Mouse (Mus musculus) lung, embryonic 16.5 days (tissue): ENCODE data around the gene Cenpv. TPM values are rescaled to one million over a fixed set of nuclear protein-coding genes. Genes with fewer than 3 reads are reported as not detected.

Experiments
- ATAC-seq: fragments of 200-750 bp; cut with Nextera tagmentation; 2 replicates; pipeline ENCODE4 v1.8.0; 2017; ENCODE audit warnings: low read depth, mild to moderate bottlenecking, moderate library complexity
- H3K27ac ChIP-seq: fragments of 300-500 bp; sonication (generic); 2 replicates; pipeline ENCODE4 v1.5.1; 2014; ENCODE audit warnings: mild to moderate bottlenecking, control low read depth, low read length
- H3K27me3 ChIP-seq: fragments of 300-500 bp; sonication (generic); 2 replicates; pipeline ENCODE4 v1.6.1; 2014; ENCODE audit warnings: low read depth, low read length, mixed read lengths; ENCODE audit not compliant: control insufficient read depth, insufficient read depth
- H3K36me3 ChIP-seq: fragments of 300-500 bp; sonication (generic); 2 replicates; pipeline ENCODE4 v1.6.1; 2014; ENCODE audit warnings: low read length; ENCODE audit not compliant: control insufficient read depth, insufficient read depth
- H3K4me1 ChIP-seq: fragments of 300-500 bp; sonication (generic); replicated peaks from 2 replicates; pipeline ENCODE4 v1.6.1; 2014; ENCODE audit warnings: low read length, mixed read lengths; ENCODE audit not compliant: control insufficient read depth, insufficient read depth
- H3K4me2 ChIP-seq: fragments of 300-500 bp; sonication (generic); 2 replicates; pipeline ENCODE4 v1.6.1; 2014; ENCODE audit warnings: low read depth, low read length, control low read depth
- H3K4me3 ChIP-seq: fragments of 300-500 bp; sonication (generic); 2 replicates; pipeline ENCODE4 v1.5.1; 2014; ENCODE audit warnings: mild to moderate bottlenecking, low read length, control low read depth
- H3K9ac ChIP-seq: fragments of 300-500 bp; sonication (generic); 2 replicates; pipeline ENCODE4 v1.6.1; 2014; ENCODE audit warnings: low read length, control low read depth
- H3K9me3 ChIP-seq: fragments of 300-500 bp; sonication (generic); 2 replicates; pipeline ENCODE4 v1.6.1; 2016; ENCODE audit warnings: low read length; ENCODE audit not compliant: control insufficient read depth
- WGBS: fragments of 180-500 bp; shearing (Covaris S2); extraction: QIAGEN DNeasy Blood & Tissue Kit; methylation state at CpG from one replicate; pipeline ENCODE4 v1.1.7; 2014; 5-methylcytosine and 5-hydroxymethylcytosine counted together
- polyA plus RNA-seq: library from polyadenylated mRNA; unstranded; fragments of >200 nt; fragmentation: Nextera tagmentation; extraction: Ambion mirVana; gene quantifications from 2 replicates; pipeline ENCODE4 v1.2.1, GENCODE M21; 2015

The Cenpv gene
- polyA plus RNA-seq, 1 experiment from 2014 or later: 9.0 TPM

- ATAC-seq: no peak
- H3K27ac ChIP-seq: no peak within 1 kb of the TSS
- peak within 1 kb of the TSS; percentile 57 for H3K4me3 ChIP-seq
- H3K4me1 ChIP-seq: peaks cover 7% of the 10 kb centered on the region; the same call in 1 of the 2 replicates
- peaks cover 3% of the 10 kb centered on the region; the same call in 1 of the 2 replicates for H3K27me3 ChIP-seq
- WGBS: 64% methylated on average over 6 of the region's 6 CpGs
- H3K9me3 ChIP-seq: peaks cover 3% of the 10 kb centered on the region; the same call in 1 of the 2 replicates
- H3K4me2 ChIP-seq: peak within 1 kb of the TSS; percentile 98
- peak within 1 kb of the TSS; percentile 62; the same call in 1 of the 2 replicates for H3K9ac ChIP-seq
- no peaks in the 10 kb centered on the region for H3K36me3 ChIP-seq
Observed at GRCm38 (mm10) chr11:62573959-62574702, 35.1 kb upstream of the Cenpv start, which contains the start of gene Trpv2. Gene Trpv2, plus strand, starts transcription at chr11:62574486.

GRCm38 (mm10) chr11:62568300-62568699 is 29.2 kb upstream of the Cenpv start:
- ATAC-seq: no peak
- Histone ChIP-seq H3K27me3 (no peaks in the 10 kb centered on the region), H3K9me3 (peaks cover 3% of the 10 kb centered on the region; the same call in 1 of the 2 replicates), H3K9ac (no peak overlapping the region), H3K4me2 (no peak overlapping the region), H3K4me3 (no peak overlapping the region), H3K4me1 (no peaks in the 10 kb centered on the region), H3K27ac (no peak overlapping the region), H3K36me3 (no peaks in the 10 kb centered on the region)
- 55% methylated on average over 3 of the region's 3 CpGs for WGBS

- ATAC-seq: no peak
- H3K27me3 ChIP-seq: no peaks in the 10 kb centered on the region
- no peak overlapping the region for H3K4me2 ChIP-seq
- H3K36me3 ChIP-seq: no peaks in the 10 kb centered on the region
- no peak overlapping the region for H3K9ac ChIP-seq
- no peaks in the 10 kb centered on the region for H3K9me3 ChIP-seq
- H3K27ac ChIP-seq: no peak overlapping the region
- WGBS: 54% methylated on average over 1 of the region's 1 CpGs
- no peaks in the 10 kb centered on the region for H3K4me1 ChIP-seq
- no peak overlapping the region for H3K4me3 ChIP-seq
Observed at GRCm38 (mm10) chr11:62566211-62566610, 27.1 kb upstream of the Cenpv start.

- WGBS: 52% methylated on average over 7 of the region's 7 CpGs
- no peak overlapping the region for H3K9ac ChIP-seq
- no peaks in the 10 kb centered on the region for H3K4me1 ChIP-seq
- H3K4me2 ChIP-seq: no peak overlapping the region
- no peaks in the 10 kb centered on the region for H3K27me3 ChIP-seq
- H3K27ac ChIP-seq: no peak overlapping the region
- no peak overlapping the region for H3K4me3 ChIP-seq
- ATAC-seq: no peak
- no peaks in the 10 kb centered on the region for H3K36me3 ChIP-seq
- no peaks in the 10 kb centered on the region for H3K9me3 ChIP-seq
Observed at GRCm38 (mm10) chr11:62565747-62566146, 26.7 kb upstream of the Cenpv start.

GRCm38 (mm10) chr11:62563590-62563989 is 24.5 kb upstream of the Cenpv start:
- H3K36me3 ChIP-seq: no peaks in the 10 kb centered on the region
- H3K9ac ChIP-seq: no peak overlapping the region
- ATAC-seq: no peak
- WGBS: 77% methylated on average over 2 of the region's 2 CpGs
- no peak overlapping the region for H3K4me2 ChIP-seq
- no peaks in the 10 kb centered on the region for H3K9me3 ChIP-seq
- no peaks in the 10 kb centered on the region for H3K4me1 ChIP-seq
- H3K27ac ChIP-seq: no peak overlapping the region
- no peaks in the 10 kb centered on the region for H3K27me3 ChIP-seq
- H3K4me3 ChIP-seq: no peak overlapping the region

GRCm38 (mm10) chr11:62560463-62561016 is 21.5 kb upstream of the Cenpv start:
- no peak for ATAC-seq

GRCm38 (mm10) chr11:62558961-62559646 is 20.0 kb upstream of the Cenpv start:
- H3K4me2 ChIP-seq: no peak overlapping the region
- no peak overlapping the region for H3K27ac ChIP-seq
- peak; percentile 37; the same call in 1 of the 2 replicates for ATAC-seq
- peaks cover 6% of the 10 kb centered on the region; the same call in 1 of the 2 replicates for H3K36me3 ChIP-seq
- H3K9ac ChIP-seq: no peak overlapping the region
- no peaks in the 10 kb centered on the region for H3K9me3 ChIP-seq
- no peak overlapping the region for H3K4me3 ChIP-seq
- no peaks in the 10 kb centered on the region for H3K27me3 ChIP-seq
- peaks cover 7% of the 10 kb centered on the region for H3K4me1 ChIP-seq
- WGBS: 40% methylated on average over 6 of the region's 6 CpGs

More at GRCm38 (mm10) chr11:62560463-62561016, 21.5 kb upstream of the Cenpv start:
- H3K36me3 ChIP-seq: no peaks in the 10 kb centered on the region
- H3K4me1 ChIP-seq: no peaks in the 10 kb centered on the region
- peak overlapping the region; percentile 48 for H3K9ac ChIP-seq
- H3K27me3 ChIP-seq: no peaks in the 10 kb centered on the region
- peak overlapping the region; percentile 43 for H3K4me3 ChIP-seq
- no peaks in the 10 kb centered on the region for H3K9me3 ChIP-seq
- peak overlapping the region; percentile 70 for H3K4me2 ChIP-seq
- WGBS: 30% methylated on average over 43 of the region's 43 CpGs
- no peak overlapping the region for H3K27ac ChIP-seq

- Histone ChIP-seq H3K4me2 (no peak overlapping the region), H3K4me1 (peaks cover 16% of the 10 kb centered on the region), H3K9me3 (no peaks in the 10 kb centered on the region), H3K36me3 (peaks cover 15% of the 10 kb centered on the region; the same call in 1 of the 2 replicates), H3K27me3 (no peaks in the 10 kb centered on the region), H3K9ac (no peak overlapping the region), H3K4me3 (no peak overlapping the region), H3K27ac (no peak overlapping the region)
- 31% methylated on average over 2 of the region's 2 CpGs for WGBS
- no peak for ATAC-seq
Observed at GRCm38 (mm10) chr11:62558152-62558551, 19.1 kb upstream of the Cenpv start.

- Histone ChIP-seq H3K4me3 (no peak overlapping the region), H3K9ac (no peak overlapping the region), H3K4me1 (peaks cover 17% of the 10 kb centered on the region), H3K36me3 (peaks cover 16% of the 10 kb centered on the region; the same call in 1 of the 2 replicates), H3K9me3 (no peaks in the 10 kb centered on the region), H3K27ac (no peak overlapping the region), H3K4me2 (no peak overlapping the region), H3K27me3 (no peaks in the 10 kb centered on the region)
- 45% methylated on average over 5 of the region's 5 CpGs for WGBS
- ATAC-seq: no peak
Observed at GRCm38 (mm10) chr11:62557205-62557604, 18.1 kb upstream of the Cenpv start.
